Mouse (Mus musculus) liver, embryonic 11.5 days (tissue): ENCODE measurements around the gene Ehd2. TPM values are rescaled to one million over a fixed set of nuclear protein-coding genes. Genes with fewer than 3 reads are reported as not detected.
"Not testable (repeated sequence)": the region's sequence is repeated elsewhere in the genome, so short reads cannot be mapped to it uniquely, and the experiment has no call there.

Source experiments
- ATAC-seq: fragments of 200-750 bp; cut with Nextera tagmentation; replicated peaks from 2 replicates; pipeline ENCODE4 v1.8.0; 2017; ENCODE audit warnings: moderate number of reproducible peaks, mild to moderate bottlenecking, moderate TSS enrichment, moderate library complexity; ENCODE audit not compliant: low FRiP score
- DNase-seq: peaks from one replicate; pipeline ENCODE4 v3.0.0-alpha.2; 2017; ENCODE audit warnings: low spot score
- H3K27ac ChIP-seq: fragments of 300-500 bp; sonication (generic); 2 replicates; pipeline ENCODE4 v1.5.1; 2014; ENCODE audit warnings: mild to moderate bottlenecking, low read depth, low read length, control low read depth
- H3K27me3 ChIP-seq: fragments of 300-500 bp; sonication (generic); replicated peaks from 2 replicates; pipeline ENCODE4 v1.6.1; 2014; ENCODE audit warnings: low read length, mixed read lengths; ENCODE audit not compliant: control insufficient read depth, insufficient read depth
- H3K36me3 ChIP-seq: fragments of 300-500 bp; sonication (generic); 2 replicates; pipeline ENCODE4 v1.6.1; 2014; ENCODE audit warnings: mild to moderate bottlenecking, low read length, moderate library complexity, mixed read lengths; ENCODE audit not compliant: control insufficient read depth, insufficient read depth
- H3K4me1 ChIP-seq: fragments of 300-500 bp; sonication (generic); replicated peaks from 2 replicates; pipeline ENCODE4 v1.6.1; 2014; ENCODE audit warnings: low read length, mixed read lengths; ENCODE audit not compliant: control insufficient read depth, insufficient read depth
- H3K4me2 ChIP-seq: fragments of 300-500 bp; sonication (generic); 2 replicates; pipeline ENCODE4 v1.6.1; 2014; ENCODE audit warnings: mild to moderate bottlenecking, control low read depth, moderate library complexity
- H3K4me3 ChIP-seq: fragments of 300-500 bp; sonication (generic); 2 replicates; pipeline ENCODE4 v1.5.1; 2014; ENCODE audit warnings: low read depth, low read length, control low read depth
- H3K9ac ChIP-seq: fragments of 300-500 bp; sonication (generic); 2 replicates; pipeline ENCODE4 v1.6.1; 2014; ENCODE audit warnings: low read depth, low read length, control low read depth
- H3K9me3 ChIP-seq: fragments of 300-500 bp; sonication (generic); 2 replicates; pipeline ENCODE4 v1.6.1; 2016; ENCODE audit warnings: low read length, inconsistent platforms, mixed read lengths; ENCODE audit not compliant: control insufficient read depth
- WGBS: fragments of 180-500 bp; shearing (Covaris S2); extraction: QIAGEN DNeasy Blood & Tissue Kit; methylation state at CpG from one replicate; pipeline ENCODE4 v1.1.7; 2014; 5-methylcytosine and 5-hydroxymethylcytosine counted together
- polyA plus RNA-seq: library from polyadenylated mRNA; unstranded; fragments of >200 nt; fragmentation: Nextera tagmentation; extraction: Ambion mirVana; gene quantifications from 2 replicates; pipeline ENCODE4 v1.2.1, GENCODE M21; 2014

The Ehd2 gene
- polyA plus RNA-seq, 1 experiment from 2014 or later, result 7.5 TPM

DNA sequence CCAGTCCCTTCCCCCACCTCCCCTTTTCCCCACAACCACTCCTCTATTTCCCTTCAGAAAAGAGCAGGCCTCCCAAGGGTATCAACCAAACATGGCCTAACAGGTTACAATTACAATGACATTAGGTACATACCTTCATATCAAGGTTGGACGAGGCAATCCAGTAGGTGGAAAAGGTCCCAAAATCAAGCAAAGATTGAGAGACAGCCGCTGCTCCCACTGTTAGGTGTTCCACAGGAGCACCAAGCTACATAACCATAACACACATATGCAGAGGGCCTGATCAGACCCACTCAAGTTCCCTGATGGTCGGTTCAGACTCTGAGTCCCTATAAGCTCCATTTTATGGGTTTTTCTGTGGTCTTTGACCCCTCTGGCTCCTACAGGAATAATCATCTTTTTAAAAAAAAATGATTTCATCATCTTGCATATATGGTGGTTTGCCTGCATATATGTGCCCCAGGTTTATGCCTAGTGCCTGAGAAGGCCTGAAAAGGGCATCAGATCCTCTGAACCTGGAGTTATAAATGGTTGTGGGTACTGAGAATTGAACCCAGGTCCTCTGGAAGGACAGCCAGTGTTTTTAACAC is 51.1 kb downstream of the Ehd2 start:
- ATAC-seq (no peak), DNase-seq (no peak)
- Histone ChIP-seq H3K4me2 (no peak overlapping the region), H3K9me3 (no peaks in the 10 kb centered on the region), H3K36me3 (peaks cover 20% of the 10 kb centered on the region; the same call in 1 of the 2 replicates), H3K27me3 (no peaks in the 10 kb centered on the region), H3K9ac (no peak overlapping the region), H3K4me3 (no peak overlapping the region), H3K27ac (no peak overlapping the region), H3K4me1 (peaks cover 19% of the 10 kb centered on the region)
- WGBS, result 80% methylated on average over 3 of the region's 3 CpGs

DNA sequence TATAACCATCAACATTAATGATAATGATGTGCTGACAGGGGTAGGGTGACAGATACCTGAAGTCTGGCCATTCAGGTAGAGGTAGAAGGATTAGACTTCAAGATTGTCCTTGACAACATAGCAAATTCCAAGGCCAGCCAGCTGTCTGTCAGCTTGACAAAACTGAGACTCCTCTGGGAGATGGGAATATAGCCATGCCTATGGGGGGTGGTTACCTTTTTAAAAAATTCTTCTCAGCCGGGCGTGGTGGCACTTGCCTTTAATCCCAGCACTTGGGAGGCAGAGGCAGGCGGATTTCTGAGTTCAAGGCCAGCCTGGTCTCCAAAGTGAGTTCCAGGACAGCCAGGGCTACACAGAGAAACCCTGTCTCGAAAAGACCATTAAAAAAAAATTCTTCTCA is 51.7 kb downstream of the Ehd2 start:
- not testable (repeated sequence) for DNase-seq, H3K9me3 ChIP-seq, H3K27me3 ChIP-seq, H3K4me3 ChIP-seq, H3K4me2 ChIP-seq, H3K9ac ChIP-seq, ATAC-seq, H3K27ac ChIP-seq
- Histone ChIP-seq H3K36me3 (peaks cover 20% of the 10 kb centered on the region; the same call in 1 of the 2 replicates), H3K4me1 (peaks cover 14% of the 10 kb centered on the region)
- 84% methylated on average over 4 of the region's 4 CpGs for WGBS

DNA sequence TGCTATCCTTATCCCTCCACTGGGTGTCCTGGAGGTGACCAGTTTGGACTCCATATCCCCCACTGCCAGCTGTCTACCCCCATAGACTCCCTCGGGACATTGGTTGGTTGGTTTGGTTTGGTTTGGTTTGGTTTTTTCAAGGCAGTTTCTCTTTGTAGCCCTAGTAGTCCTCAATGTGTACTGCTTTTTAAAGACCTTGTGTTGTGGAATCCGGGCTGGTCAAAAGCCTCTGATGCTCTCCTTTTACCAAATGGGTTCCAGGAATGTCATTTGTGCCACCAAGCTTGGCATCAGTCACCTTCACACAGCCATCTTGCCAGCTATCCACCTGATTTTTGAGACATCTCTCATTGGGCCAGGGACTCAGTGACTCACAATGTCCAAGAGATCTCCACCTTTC is 52.6 kb downstream of the Ehd2 start:
- DNase-seq (no peak), ATAC-seq (no peak)
- no peak overlapping the region for H3K4me2 ChIP-seq
- H3K27ac ChIP-seq, result no peak overlapping the region
- peaks cover 5% of the 10 kb centered on the region; the same call in 1 of the 2 replicates for H3K4me1 ChIP-seq
- peaks cover 14% of the 10 kb centered on the region; the same call in 1 of the 2 replicates for H3K36me3 ChIP-seq
- H3K27me3 ChIP-seq, result no peaks in the 10 kb centered on the region
- no peaks in the 10 kb centered on the region for H3K9me3 ChIP-seq
- no peak overlapping the region for H3K4me3 ChIP-seq
- no peak overlapping the region for H3K9ac ChIP-seq
- 73% methylated on average over 2 of the region's 2 CpGs for WGBS

GRCm38 (mm10) chr7:15914252-15914651 is 53.1 kb downstream of the Ehd2 start:
- Histone ChIP-seq H3K9me3 (no peaks in the 10 kb centered on the region), H3K4me3 (no peak overlapping the region), H3K27ac (no peak overlapping the region), H3K36me3 (peaks cover 10% of the 10 kb centered on the region; the same call in 1 of the 2 replicates), H3K27me3 (no peaks in the 10 kb centered on the region), H3K4me2 (no peak overlapping the region), H3K4me1 (peaks cover under 1% of the 10 kb centered on the region; the same call in 1 of the 2 replicates), H3K9ac (no peak overlapping the region)
- DNase-seq (no peak), ATAC-seq (no peak)
- 30% methylated on average over 2 of the region's 2 CpGs for WGBS

- DNase-seq, result peak; percentile 80
- H3K4me3 ChIP-seq, result no peak overlapping the region
- H3K4me2 ChIP-seq, result no peak overlapping the region
- no peak overlapping the region for H3K27ac ChIP-seq
- H3K36me3 ChIP-seq, result peaks cover 2% of the 10 kb centered on the region; the same call in 1 of the 2 replicates
- no peaks in the 10 kb centered on the region for H3K27me3 ChIP-seq
- ATAC-seq, result peak; percentile 58
- no peaks in the 10 kb centered on the region for H3K4me1 ChIP-seq
- WGBS, result 3% methylated on average over 4 of the region's 4 CpGs
- no peaks in the 10 kb centered on the region for H3K9me3 ChIP-seq
- no peak overlapping the region for H3K9ac ChIP-seq
Measured at GRCm38 (mm10) chr7:15912183-15912582, 55.2 kb downstream of the Ehd2 start.

GRCm38 (mm10) chr7:15910521-15910920 is 56.8 kb downstream of the Ehd2 start:
- H3K9ac ChIP-seq, result no peak overlapping the region
- H3K4me2 ChIP-seq, result no peak overlapping the region
- 77% methylated on average over 5 of the region's 5 CpGs for WGBS
- no peaks in the 10 kb centered on the region for H3K9me3 ChIP-seq
- ATAC-seq (no peak), DNase-seq (no peak)
- H3K4me1 ChIP-seq, result no peaks in the 10 kb centered on the region
- no peaks in the 10 kb centered on the region for H3K36me3 ChIP-seq
- no peak overlapping the region for H3K27ac ChIP-seq
- H3K4me3 ChIP-seq, result no peak overlapping the region
- H3K27me3 ChIP-seq, result no peaks in the 10 kb centered on the region

DNA sequence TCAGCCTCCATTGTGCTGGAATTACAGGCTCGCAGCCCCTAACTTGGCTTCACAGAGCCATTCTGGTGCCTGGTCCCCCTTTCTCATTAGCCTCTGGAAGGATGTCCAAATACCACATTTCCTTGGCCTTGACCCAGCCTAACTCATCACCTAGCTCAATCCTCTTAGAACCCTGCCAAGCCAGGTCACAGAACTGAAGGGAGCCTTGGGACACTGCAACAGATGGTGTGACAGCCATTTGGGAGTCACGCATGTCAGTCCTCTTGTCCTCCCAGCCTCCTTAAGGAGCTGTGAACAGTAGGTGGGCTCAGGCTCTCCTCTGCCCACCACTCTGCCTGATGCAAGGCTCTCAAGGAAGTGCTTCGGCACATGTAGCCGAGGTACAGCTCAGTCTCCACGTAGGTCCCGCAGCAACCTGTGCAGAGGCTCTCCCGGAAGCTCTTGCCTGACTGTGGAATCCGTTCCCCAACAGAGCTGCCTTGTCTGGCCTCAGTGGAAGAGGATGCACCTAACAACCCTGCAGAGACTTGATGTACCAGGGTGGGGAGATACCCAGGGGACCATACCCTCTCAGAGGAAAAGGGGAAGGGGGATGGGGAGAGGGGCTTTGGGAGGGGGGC is 59.3 kb downstream of the Ehd2 start:
- Histone ChIP-seq H3K9me3 (no peaks in the 10 kb centered on the region), H3K27me3 (no peaks in the 10 kb centered on the region), H3K9ac (no peak overlapping the region), H3K36me3 (no peaks in the 10 kb centered on the region), H3K4me1 (no peaks in the 10 kb centered on the region), H3K4me3 (no peak overlapping the region), H3K4me2 (no peak overlapping the region), H3K27ac (no peak overlapping the region)
- DNase-seq (no peak), ATAC-seq (no peak)
- WGBS, result 64% methylated on average over 8 of the region's 8 CpGs

- Histone ChIP-seq H3K4me3 (no peak overlapping the region), H3K4me2 (no peak overlapping the region), H3K4me1 (no peaks in the 10 kb centered on the region), H3K27me3 (no peaks in the 10 kb centered on the region), H3K9ac (no peak overlapping the region), H3K36me3 (no peaks in the 10 kb centered on the region), H3K9me3 (no peaks in the 10 kb centered on the region), H3K27ac (no peak overlapping the region)
- DNase-seq (no peak), ATAC-seq (no peak)
- 58% methylated on average over 1 of the region's 1 CpGs for WGBS
Measured at GRCm38 (mm10) chr7:15906602-15907001, 60.8 kb downstream of the Ehd2 start.

GRCm38 (mm10) chr7:15905861-15906260 is 61.5 kb downstream of the Ehd2 start:
- H3K9me3 ChIP-seq, result no peaks in the 10 kb centered on the region
- no peak overlapping the region for H3K4me2 ChIP-seq
- no peaks in the 10 kb centered on the region for H3K36me3 ChIP-seq
- H3K4me1 ChIP-seq, result no peaks in the 10 kb centered on the region
- no peak overlapping the region for H3K4me3 ChIP-seq
- DNase-seq, result no peak
- no peak overlapping the region for H3K27ac ChIP-seq
- no peaks in the 10 kb centered on the region for H3K27me3 ChIP-seq
- no peak overlapping the region for H3K9ac ChIP-seq
- WGBS, result 81% methylated on average over 7 of the region's 7 CpGs
- no peak for ATAC-seq
